Mouse (Mus musculus) right cerebral cortex, postnatal 36 days (tissue): ENCODE measurements around the gene Plekhm2.

Source experiments
- DNase-seq, 2 experiments: peaks; one replicate each; pipeline ENCODE4 v3.0.0; 2022; ENCODE audit warnings: low spot score in 2 of 2, mixed read lengths in 1 of 2

Gene Plekhm2

GRCm38 (mm10) chr4:141605421-141605820, 59.3 kb downstream of the Plekhm2 start:
- DNase-seq, result no peak

GRCm38 (mm10) chr4:141604493-141604892, 60.2 kb downstream of the Plekhm2 start:
- DNase-seq, result no peak

- DNase-seq, result no peak
Observed at GRCm38 (mm10) chr4:141603921-141604320, 60.8 kb downstream of the Plekhm2 start.

- DNase-seq, result no peak
Observed at GRCm38 (mm10) chr4:141602523-141603223, 62.0 kb downstream of the Plekhm2 start.

- DNase-seq, result no peak
Observed at GRCm38 (mm10) chr4:141601148-141601862, 63.4 kb downstream of the Plekhm2 start.

GRCm38 (mm10) chr4:141600364-141600763, 64.3 kb downstream of the Plekhm2 start:
- DNase-seq, result no peak

GRCm38 (mm10) chr4:141599251-141600141, 65.2 kb downstream of the Plekhm2 start:
- no peak for DNase-seq

- DNase-seq, result no peak
Observed at GRCm38 (mm10) chr4:141598894-141599250, 65.8 kb downstream of the Plekhm2 start.

- no peak for DNase-seq
Observed at GRCm38 (mm10) chr4:141598199-141598893, 66.4 kb downstream of the Plekhm2 start.

GRCm38 (mm10) chr4:141596700-141597328, 67.9 kb downstream of the Plekhm2 start:
- DNase-seq, result no peak

- DNase-seq, result no peak
Observed at GRCm38 (mm10) chr4:141595605-141596268, 69.0 kb downstream of the Plekhm2 start.

- no peak for DNase-seq
Observed at GRCm38 (mm10) chr4:141595138-141595537, 69.6 kb downstream of the Plekhm2 start.

- no peak for DNase-seq
Observed at GRCm38 (mm10) chr4:141591547-141591946, 73.2 kb downstream of the Plekhm2 start.

GRCm38 (mm10) chr4:141583919-141584318, 80.8 kb downstream of the Plekhm2 start:
- no peak for DNase-seq

- no peak for DNase-seq
Observed at GRCm38 (mm10) chr4:141581051-141581450, 83.6 kb downstream of the Plekhm2 start.

- no peak for DNase-seq
Observed at GRCm38 (mm10) chr4:141578833-141579232, 85.9 kb downstream of the Plekhm2 start.

GRCm38 (mm10) chr4:141576877-141577276, 87.8 kb downstream of the Plekhm2 start:
- DNase-seq, result no peak

- no peak for DNase-seq
Observed at GRCm38 (mm10) chr4:141576404-141576803, 88.3 kb downstream of the Plekhm2 start.
